Mouse (Mus musculus) liver, embryonic 15.5 days (tissue): ENCODE measurements around the gene Tm2d3. TPM values are rescaled to one million over a fixed set of nuclear protein-coding genes. Genes with fewer than 3 reads are reported as not detected.

Source experiments
- ATAC-seq: fragments of 200-750 bp; cut with Nextera tagmentation; 2 replicates; pipeline ENCODE4 v1.8.0; 2017; ENCODE audit warnings: moderate number of reproducible peaks, mild to moderate bottlenecking, moderate library complexity; ENCODE audit not compliant: insufficient read depth
- H3K27ac ChIP-seq: fragments of 300-500 bp; sonication (generic); replicated peaks from 2 replicates; pipeline ENCODE4 v1.5.1; 2015; ENCODE audit warnings: mild to moderate bottlenecking, inconsistent platforms
- H3K27me3 ChIP-seq: fragments of 300-500 bp; sonication (generic); 2 replicates; pipeline ENCODE4 v1.6.1; 2015; ENCODE audit warnings: mild to moderate bottlenecking, inconsistent platforms
- H3K36me3 ChIP-seq: fragments of 300-500 bp; sonication (generic); replicated peaks from 2 replicates; pipeline ENCODE4 v1.6.1; 2015; ENCODE audit warnings: moderate library complexity, mild to moderate bottlenecking, inconsistent platforms
- H3K4me1 ChIP-seq: fragments of 300-500 bp; sonication (generic); replicated peaks from 2 replicates; pipeline ENCODE4 v1.6.1; 2015; ENCODE audit warnings: inconsistent platforms
- H3K4me2 ChIP-seq: fragments of 300-500 bp; sonication (generic); 2 replicates; pipeline ENCODE4 v1.6.1; 2015; ENCODE audit warnings: moderate library complexity, mild to moderate bottlenecking, inconsistent platforms
- H3K4me3 ChIP-seq: fragments of 300-500 bp; sonication (generic); replicated peaks from 2 replicates; pipeline ENCODE4 v1.5.1; 2015; ENCODE audit warnings: mild to moderate bottlenecking, inconsistent platforms
- H3K9ac ChIP-seq: fragments of 300-500 bp; sonication (generic); 2 replicates; pipeline ENCODE4 v1.6.1; 2015; ENCODE audit warnings: moderate library complexity, mild to moderate bottlenecking, inconsistent platforms
- H3K9me3 ChIP-seq: fragments of 300-500 bp; sonication (generic); replicated peaks from 2 replicates; pipeline ENCODE4 v1.6.1; 2016; ENCODE audit warnings: inconsistent platforms
- WGBS: fragments of 180-500 bp; shearing (Covaris S2); methylation state at CpG from one replicate; pipeline ENCODE4 v1.1.7; 2015; ENCODE audit warnings: mixed read lengths; ENCODE audit not compliant: insufficient replicate concordance; 5-methylcytosine and 5-hydroxymethylcytosine counted together
- polyA plus RNA-seq: library from polyadenylated mRNA; unstranded; fragments of >200 nt; fragmentation: Nextera tagmentation; extraction: Ambion mirVana; gene quantifications from 2 replicates; pipeline ENCODE4 v1.2.1, GENCODE M21; 2015

Tm2d3 gene
- polyA plus RNA-seq, 1 experiment from 2014 or later: 28.9 TPM

DNA sequence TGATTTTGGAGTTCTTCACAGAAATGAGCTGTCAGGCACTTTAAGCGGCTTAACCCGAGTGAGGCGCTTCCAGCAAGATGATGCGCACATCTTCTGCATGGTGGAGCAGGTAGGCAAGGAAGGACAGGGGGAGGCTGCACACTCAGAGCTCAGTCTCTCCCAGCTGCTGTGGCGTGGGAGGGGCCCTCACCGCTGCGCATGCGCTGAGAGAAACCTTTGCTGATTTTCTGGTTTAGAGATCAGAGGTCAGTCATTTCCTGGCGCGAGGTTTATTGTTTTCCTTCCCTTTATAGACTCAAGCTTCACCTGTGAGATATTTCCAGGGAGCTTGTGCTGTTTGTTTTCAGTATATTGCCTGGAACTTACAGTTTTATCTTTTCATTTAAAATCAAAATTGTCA lies 12.9 kb upstream of the Tm2d3 start:
- Histone ChIP-seq H3K4me3 (no peak overlapping the region), H3K9ac (no peak overlapping the region), H3K4me1 (no peaks in the 10 kb centered on the region), H3K27me3 (no peaks in the 10 kb centered on the region), H3K9me3 (no peaks in the 10 kb centered on the region), H3K36me3 (peaks cover 49% of the 10 kb centered on the region), H3K27ac (no peak overlapping the region), H3K4me2 (no peak overlapping the region)
- no peak for ATAC-seq
- 76% methylated on average over 10 of the region's 10 CpGs for WGBS

- Histone ChIP-seq H3K4me1 (no peaks in the 10 kb centered on the region), H3K36me3 (peaks cover 51% of the 10 kb centered on the region), H3K9me3 (no peaks in the 10 kb centered on the region), H3K27me3 (no peaks in the 10 kb centered on the region), H3K9ac (no peak overlapping the region), H3K4me2 (no peak overlapping the region), H3K27ac (no peak overlapping the region), H3K4me3 (no peak overlapping the region)
- WGBS: 77% methylated on average over 7 of the region's 7 CpGs
- ATAC-seq: no peak
Observed at GRCm38 (mm10) chr7:65678900-65679595, 11.9 kb upstream of the Tm2d3 start.

GRCm38 (mm10) chr7:65681166-65681565 lies 9.8 kb upstream of the Tm2d3 start:
- no peak for ATAC-seq
- Histone ChIP-seq H3K36me3 (peaks cover 57% of the 10 kb centered on the region), H3K27me3 (no peaks in the 10 kb centered on the region), H3K4me3 (no peak overlapping the region), H3K4me1 (no peaks in the 10 kb centered on the region), H3K9me3 (no peaks in the 10 kb centered on the region), H3K4me2 (no peak overlapping the region), H3K27ac (no peak overlapping the region), H3K9ac (no peak overlapping the region)
- WGBS: 55% methylated on average over 5 of the region's 5 CpGs

GRCm38 (mm10) chr7:65684256-65684835 lies 6.6 kb upstream of the Tm2d3 start:
- no peak for ATAC-seq
- Histone ChIP-seq H3K4me2 (no peak overlapping the region), H3K27ac (no peak overlapping the region), H3K4me1 (no peaks in the 10 kb centered on the region), H3K9me3 (no peaks in the 10 kb centered on the region), H3K36me3 (peaks cover 53% of the 10 kb centered on the region), H3K9ac (no peak overlapping the region), H3K4me3 (no peak overlapping the region), H3K27me3 (no peaks in the 10 kb centered on the region)
- 79% methylated on average over 7 of the region's 7 CpGs for WGBS

- no peak overlapping the region for H3K27ac ChIP-seq
- no peaks in the 10 kb centered on the region for H3K27me3 ChIP-seq
- H3K4me2 ChIP-seq: no peak overlapping the region
- H3K4me1 ChIP-seq: no peaks in the 10 kb centered on the region
- no peaks in the 10 kb centered on the region for H3K9me3 ChIP-seq
- no peak overlapping the region for H3K9ac ChIP-seq
- 86% methylated on average over 9 of the region's 9 CpGs for WGBS
- peaks cover 73% of the 10 kb centered on the region for H3K36me3 ChIP-seq
- H3K4me3 ChIP-seq: no peak overlapping the region
- no peak for ATAC-seq
Observed at GRCm38 (mm10) chr7:65686664-65687063, 4.3 kb upstream of the Tm2d3 start.

DNA sequence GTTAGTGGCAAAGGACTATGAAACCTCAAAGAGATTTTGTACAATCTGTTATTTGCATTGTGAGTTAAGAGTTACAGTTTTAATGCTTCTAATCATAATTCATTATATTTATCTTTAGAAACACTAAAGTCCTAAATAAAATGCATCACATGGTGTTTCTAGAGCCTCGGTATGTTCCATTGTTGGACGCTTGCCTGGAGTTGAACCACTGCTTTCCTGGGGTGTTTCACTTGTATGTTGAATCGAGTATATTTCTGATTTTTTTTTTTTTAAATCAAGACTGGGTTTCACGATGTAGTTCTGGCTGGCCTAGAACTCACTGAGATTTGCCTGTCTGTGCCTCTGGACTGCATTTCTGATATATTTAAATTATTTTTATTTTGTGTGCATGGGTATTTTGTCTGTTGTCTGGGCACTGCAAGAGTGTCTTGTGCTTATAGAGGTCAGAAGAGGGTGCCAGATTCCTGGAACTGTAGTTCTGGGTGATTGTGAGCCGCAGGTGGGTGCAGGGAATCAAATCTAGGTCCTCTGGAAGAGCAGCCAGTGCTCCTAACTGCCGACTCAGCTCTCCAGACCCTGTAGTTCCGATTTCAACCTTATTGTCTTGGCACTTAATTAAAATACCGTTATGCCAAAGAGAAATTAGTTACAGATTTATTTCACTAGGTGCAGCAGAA lies 1.1 kb downstream of the Tm2d3 start:
- Histone ChIP-seq H3K9ac (no peak overlapping the region), H3K27ac (no peak overlapping the region), H3K4me1 (peaks cover 21% of the 10 kb centered on the region), H3K4me2 (no peak overlapping the region), H3K4me3 (no peak overlapping the region), H3K9me3 (no peaks in the 10 kb centered on the region), H3K27me3 (no peaks in the 10 kb centered on the region), H3K36me3 (peaks cover 51% of the 10 kb centered on the region)
- WGBS: 75% methylated on average over 8 of the region's 8 CpGs
- ATAC-seq: no peak

DNA sequence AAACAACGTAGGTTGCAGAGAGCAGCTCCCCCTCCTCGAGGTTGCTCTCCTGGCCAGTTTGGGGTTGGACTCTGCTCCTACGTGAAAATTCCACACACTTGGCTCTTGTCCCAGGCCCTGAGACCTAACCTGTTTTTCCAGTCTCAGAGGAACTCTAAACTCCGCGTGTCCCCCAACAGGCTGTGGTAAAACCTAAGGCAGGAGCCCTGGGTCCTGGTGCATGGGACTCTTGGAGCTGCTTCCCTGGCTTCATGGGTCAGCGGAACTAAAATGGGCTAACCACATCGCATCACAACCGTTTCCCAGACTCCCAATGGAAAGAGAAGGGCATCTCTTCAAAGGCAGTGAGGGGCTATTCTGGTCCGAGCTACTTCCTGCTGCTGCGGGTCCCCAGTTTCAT lies 1.9 kb downstream of the Tm2d3 start:
- Histone ChIP-seq H3K4me2 (peak overlapping the region; percentile 89), H3K4me1 (peaks cover 21% of the 10 kb centered on the region), H3K27me3 (no peaks in the 10 kb centered on the region), H3K4me3 (peak overlapping the region; percentile 92), H3K9ac (peak overlapping the region; percentile 89), H3K27ac (no peak overlapping the region; the same call in 1 of the 2 replicates), H3K9me3 (no peaks in the 10 kb centered on the region), H3K36me3 (peaks cover 51% of the 10 kb centered on the region)
- peak; percentile 4; the same call in 1 of the 2 replicates for ATAC-seq
- 4% methylated on average over 10 of the region's 10 CpGs for WGBS

- H3K9me3 ChIP-seq: no peaks in the 10 kb centered on the region
- H3K36me3 ChIP-seq: peaks cover 51% of the 10 kb centered on the region
- H3K4me1 ChIP-seq: peaks cover 21% of the 10 kb centered on the region
- H3K9ac ChIP-seq: peak overlapping the region; percentile 89
- peak; percentile 89 for ATAC-seq
- H3K4me3 ChIP-seq: peak overlapping the region; percentile 92
- no peaks in the 10 kb centered on the region for H3K27me3 ChIP-seq
- under 1% methylated on average over 52 of the region's 52 CpGs for WGBS
- H3K4me2 ChIP-seq: peak overlapping the region; percentile 89
- peak overlapping the region; percentile 61 for H3K27ac ChIP-seq
Observed at GRCm38 (mm10) chr7:65693301-65693821, 2.4 kb downstream of the Tm2d3 start.

- H3K36me3 ChIP-seq: peaks cover 55% of the 10 kb centered on the region
- 36% methylated on average over 2 of the region's 2 CpGs for WGBS
- no peak for ATAC-seq
Observed at GRCm38 (mm10) chr7:65696450-65696849, 5.5 kb downstream of the Tm2d3 start.

GRCm38 (mm10) chr7:65702076-65702475 lies 11.1 kb downstream of the Tm2d3 start:
- no peaks in the 10 kb centered on the region for H3K9me3 ChIP-seq
- H3K36me3 ChIP-seq: peaks cover 49% of the 10 kb centered on the region
- H3K9ac ChIP-seq: no peak overlapping the region
- no peak overlapping the region for H3K4me3 ChIP-seq
- no peak for ATAC-seq
- H3K27ac ChIP-seq: no peak overlapping the region
- 0 out of 2 replicates have a peak, but pooled peaks cover 4% of the 10 kb centered on the region for H3K4me1 ChIP-seq
- WGBS: 83% methylated on average over 7 of the region's 7 CpGs
- H3K4me2 ChIP-seq: no peak overlapping the region
- H3K27me3 ChIP-seq: no peaks in the 10 kb centered on the region

More at GRCm38 (mm10) chr7:65696450-65696849, 5.5 kb downstream of the Tm2d3 start:
- no peak overlapping the region for H3K27ac ChIP-seq
- no peak overlapping the region for H3K4me3 ChIP-seq
- H3K27me3 ChIP-seq: no peaks in the 10 kb centered on the region
- H3K4me2 ChIP-seq: no peak overlapping the region
- H3K4me1 ChIP-seq: peaks cover 21% of the 10 kb centered on the region
- no peak overlapping the region for H3K9ac ChIP-seq
- no peaks in the 10 kb centered on the region for H3K9me3 ChIP-seq

GRCm38 (mm10) chr7:65704818-65705242 lies 13.9 kb downstream of the Tm2d3 start:
- ATAC-seq: no peak

More at GRCm38 (mm10) chr7:65704818-65705242, 13.9 kb downstream of the Tm2d3 start:
- no peaks in the 10 kb centered on the region for H3K9me3 ChIP-seq
- H3K4me1 ChIP-seq: 0 out of 2 replicates have a peak, but pooled peaks cover 4% of the 10 kb centered on the region
- peak overlapping the region; percentile 35 for H3K4me3 ChIP-seq
- 5% methylated on average over 10 of the region's 10 CpGs for WGBS
- no peaks in the 10 kb centered on the region for H3K27me3 ChIP-seq
- no peak overlapping the region for H3K27ac ChIP-seq
- peak overlapping the region; percentile 50 for H3K4me2 ChIP-seq
- peaks cover 24% of the 10 kb centered on the region for H3K36me3 ChIP-seq
- H3K9ac ChIP-seq: peak overlapping the region; percentile 18; the same call in 1 of the 2 replicates
